Mouse (Mus musculus): Measurements from ENCODE around the gene Hps3. TPM values are rescaled to one million over a fixed set of nuclear protein-coding genes. Genes with fewer than 3 reads are reported as not detected.
A peak's percentile ranks its signal among the peaks of the same experiment; 100 is the strongest.
"Not testable (repeated sequence)": the region's sequence is repeated elsewhere in the genome, so short reads cannot be mapped to it uniquely, and the experiment has no call there.

The Hps3 gene
- polyA plus RNA-seq (2011; ENCODE audit: insufficient read length, low read depth, missing spikeins), result 15.1 and 16.5 TPM in 2 replicates

DNA sequence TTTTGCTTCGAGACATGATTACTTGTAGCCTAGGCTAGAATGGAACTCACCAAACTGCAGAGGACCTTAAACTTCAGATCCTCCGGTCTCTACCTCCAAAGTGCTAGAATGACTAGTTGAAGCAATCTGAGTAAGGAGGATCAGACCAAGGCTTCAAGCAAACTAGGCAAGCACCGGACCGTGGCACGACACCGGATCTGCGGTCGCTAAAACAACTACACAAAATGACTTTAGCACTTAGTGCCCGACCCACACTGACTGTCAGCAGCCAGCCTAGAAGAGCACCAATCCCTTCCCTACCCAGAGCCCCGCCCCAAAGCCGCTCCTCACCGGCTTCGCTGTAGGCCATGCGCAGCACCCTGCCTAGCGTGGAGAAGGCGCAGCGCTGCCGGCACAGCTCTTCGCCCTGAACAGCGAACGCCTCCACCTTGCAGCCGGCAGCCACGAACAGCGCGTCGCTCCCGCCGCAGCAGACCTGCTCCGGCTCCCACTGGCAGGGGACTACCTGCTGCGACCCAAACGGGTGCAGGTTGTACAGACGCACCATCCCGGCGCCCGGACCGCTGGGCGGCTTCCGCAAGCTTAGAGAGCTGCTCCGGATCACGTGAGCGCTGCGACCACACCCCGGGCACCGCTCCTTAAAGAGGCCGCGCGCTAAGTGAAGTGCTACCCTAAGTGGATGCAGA, at the start of gene Hps3:
Hps3 (minus strand) TSS at position 597 of the 686 bp plus-strand sequence.
- Histone ChIP-seq H3K4me1 (ENCODE audit: control insufficient read depth, insufficient read depth, low read length) (no peaks in the 10 kb centered on the region), H3K27ac (ENCODE audit: insufficient read depth, low read length) (peak within 1 kb of the TSS; percentile 25; the same call in 1 of the 2 replicates), H3K4me3 (ENCODE audit: insufficient read depth, low read length) (peak within 1 kb of the TSS; percentile 88)
- TF ChIP-seq POLR2A (IDR thresholded peaks at IDR 0.05; ENCODE audit: low read depth, low read length) (peak; percentile 83), CTCF (IDR thresholded peaks at IDR 0.05; ENCODE audit: borderline replicate concordance, insufficient read depth, low read length) (no peak)

- Histone ChIP-seq H3K4me3 (ENCODE audit: insufficient read depth, low read length) (no peak overlapping the region), H3K27ac (ENCODE audit: insufficient read depth, low read length) (no peak overlapping the region), H3K4me1 (ENCODE audit: control insufficient read depth, insufficient read depth, low read length) (no peaks in the 10 kb centered on the region)
- TF ChIP-seq CTCF (IDR thresholded peaks at IDR 0.05; ENCODE audit: borderline replicate concordance, insufficient read depth, low read length) (no peak), POLR2A (IDR thresholded peaks at IDR 0.05; ENCODE audit: low read depth, low read length) (no peak)
Measured at GRCm38 (mm10) chr3:20082161-20082560, 47.0 kb upstream of the Hps3 start.

- no peak overlapping the region for H3K4me3 ChIP-seq (ENCODE audit: insufficient read depth, low read length)
- TF ChIP-seq POLR2A (IDR thresholded peaks at IDR 0.05; ENCODE audit: low read depth, low read length), result no peak
- no peak for TF ChIP-seq CTCF (IDR thresholded peaks at IDR 0.05; ENCODE audit: borderline replicate concordance, insufficient read depth, low read length)
- no peaks in the 10 kb centered on the region for H3K4me1 ChIP-seq (ENCODE audit: control insufficient read depth, insufficient read depth, low read length)
- H3K27ac ChIP-seq (ENCODE audit: insufficient read depth, low read length), result 0 out of 2 replicates have a peak overlapping the region, but pooled peaks have one; percentile 43
Measured at GRCm38 (mm10) chr3:20076145-20077053, 41.3 kb upstream of the Hps3 start.

DNA sequence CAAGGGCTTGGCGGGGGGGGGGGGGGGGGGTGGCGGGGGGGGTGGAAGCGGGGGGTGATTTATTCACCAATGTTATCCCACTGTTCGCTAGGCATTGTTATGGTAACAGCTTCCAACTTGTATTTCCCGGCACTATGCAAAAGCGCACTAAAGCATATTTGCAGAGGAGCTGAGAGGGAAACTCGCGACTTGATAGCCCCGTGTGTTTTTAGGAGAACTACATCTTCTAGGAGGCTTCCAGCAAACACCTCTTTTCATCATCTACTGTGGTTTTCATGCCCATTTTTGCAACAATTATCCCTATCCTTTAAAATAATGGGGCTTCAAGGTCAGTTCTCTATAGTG, 23.1 kb upstream of the Hps3 start:
- no peaks in the 10 kb centered on the region; the same call in 1 of the 2 replicates for H3K4me1 ChIP-seq (ENCODE audit: control insufficient read depth, insufficient read depth, low read length)
- TF ChIP-seq CTCF (IDR thresholded peaks at IDR 0.05; ENCODE audit: borderline replicate concordance, insufficient read depth, low read length), result no peak
- peak overlapping the region; percentile 82 for H3K4me3 ChIP-seq (ENCODE audit: insufficient read depth, low read length)
- H3K27ac ChIP-seq (ENCODE audit: insufficient read depth, low read length), result no peak overlapping the region

GRCm38 (mm10) chr3:20057306-20058196, 22.4 kb upstream of the Hps3 start, which contains the start of gene Hltf:
Hltf (plus strand) TSS chr3:20057811.
- peak within 1 kb of the TSS; percentile 82 for H3K4me3 ChIP-seq (ENCODE audit: insufficient read depth, low read length)
- H3K27ac ChIP-seq (ENCODE audit: insufficient read depth, low read length), result no peak within 1 kb of the TSS
- H3K4me1 ChIP-seq (ENCODE audit: control insufficient read depth, insufficient read depth, low read length), result no peaks in the 10 kb centered on the region; the same call in 1 of the 2 replicates
- TF ChIP-seq CTCF (IDR thresholded peaks at IDR 0.05; ENCODE audit: borderline replicate concordance, insufficient read depth, low read length) (no peak), POLR2A (IDR thresholded peaks at IDR 0.05; ENCODE audit: low read depth, low read length) (peak; percentile 54)

DNA sequence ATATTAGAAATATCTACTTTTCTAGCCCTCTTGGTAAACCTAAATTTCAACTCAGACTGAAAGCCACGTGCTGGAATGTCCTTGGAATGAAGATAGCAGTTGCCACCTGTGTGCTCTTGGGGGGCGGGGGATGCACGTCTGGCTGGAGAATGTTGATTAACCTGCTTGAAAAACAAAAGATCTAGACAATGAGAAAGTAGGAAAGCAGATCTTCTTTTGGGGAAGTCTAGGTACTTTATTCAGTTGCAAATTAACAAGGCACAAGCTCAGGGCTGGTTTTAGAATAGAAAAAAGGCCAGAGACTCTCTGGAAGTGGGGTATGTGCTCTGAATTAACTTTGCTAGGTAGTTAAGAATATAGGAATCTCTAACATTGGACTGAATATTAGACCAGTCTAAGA, 9.6 kb upstream of the Hps3 start:
- H3K4me1 ChIP-seq (ENCODE audit: control insufficient read depth, insufficient read depth, low read length); H3K4me3 ChIP-seq (ENCODE audit: insufficient read depth, low read length); H3K27ac ChIP-seq (ENCODE audit: insufficient read depth, low read length): not testable (repeated sequence)

DNA sequence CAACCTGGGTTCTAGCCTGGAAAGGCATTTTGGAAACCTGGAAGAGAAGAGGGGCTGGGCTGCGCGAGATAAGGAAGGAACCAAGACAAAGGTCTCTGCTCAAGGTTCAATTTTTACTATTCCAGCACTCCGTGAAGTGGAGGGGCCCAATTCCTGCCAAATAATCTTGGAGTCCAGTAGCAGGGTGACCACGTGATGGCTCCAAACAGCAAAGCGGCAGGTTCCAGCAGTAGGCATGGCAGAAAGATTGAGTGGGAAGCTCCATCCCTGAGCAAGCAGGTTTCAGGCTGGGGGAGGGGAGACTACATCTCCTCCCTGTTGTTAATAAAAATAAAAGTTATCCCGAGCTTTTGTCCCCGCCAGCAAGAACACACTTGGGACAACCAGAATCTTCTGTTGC, 6.3 kb upstream of the Hps3 start:
- not testable (repeated sequence) for H3K4me3 ChIP-seq (ENCODE audit: insufficient read depth, low read length); H3K27ac ChIP-seq (ENCODE audit: insufficient read depth, low read length); H3K4me1 ChIP-seq (ENCODE audit: control insufficient read depth, insufficient read depth, low read length)

DNA sequence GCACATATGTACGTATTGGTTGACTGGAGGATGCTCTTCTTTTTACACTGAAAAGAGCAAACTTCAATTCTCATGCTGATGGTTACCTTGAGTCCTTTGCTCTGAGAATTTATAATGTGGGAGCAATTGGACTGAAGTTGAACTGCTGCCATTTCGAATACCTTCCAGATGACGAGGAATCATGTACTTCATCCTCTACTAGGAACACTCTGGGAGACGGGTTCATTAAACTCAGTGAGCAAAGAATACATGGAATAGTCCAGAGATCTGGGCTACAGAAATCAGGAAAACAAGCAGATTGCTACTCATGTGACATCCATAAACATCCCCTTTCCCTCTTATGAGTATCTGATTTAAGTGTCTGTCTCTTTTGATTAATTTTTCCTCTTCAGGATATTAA, 954 bp upstream of the Hps3 start:
- H3K27ac ChIP-seq (ENCODE audit: insufficient read depth, low read length), result no peak overlapping the region
- no peak for TF ChIP-seq POLR2A (IDR thresholded peaks at IDR 0.05; ENCODE audit: low read depth, low read length)
- no peak for TF ChIP-seq CTCF (IDR thresholded peaks at IDR 0.05; ENCODE audit: borderline replicate concordance, insufficient read depth, low read length)
- H3K4me1 ChIP-seq (ENCODE audit: control insufficient read depth, insufficient read depth, low read length), result no peaks in the 10 kb centered on the region
- no peak overlapping the region for H3K4me3 ChIP-seq (ENCODE audit: insufficient read depth, low read length)

DNA sequence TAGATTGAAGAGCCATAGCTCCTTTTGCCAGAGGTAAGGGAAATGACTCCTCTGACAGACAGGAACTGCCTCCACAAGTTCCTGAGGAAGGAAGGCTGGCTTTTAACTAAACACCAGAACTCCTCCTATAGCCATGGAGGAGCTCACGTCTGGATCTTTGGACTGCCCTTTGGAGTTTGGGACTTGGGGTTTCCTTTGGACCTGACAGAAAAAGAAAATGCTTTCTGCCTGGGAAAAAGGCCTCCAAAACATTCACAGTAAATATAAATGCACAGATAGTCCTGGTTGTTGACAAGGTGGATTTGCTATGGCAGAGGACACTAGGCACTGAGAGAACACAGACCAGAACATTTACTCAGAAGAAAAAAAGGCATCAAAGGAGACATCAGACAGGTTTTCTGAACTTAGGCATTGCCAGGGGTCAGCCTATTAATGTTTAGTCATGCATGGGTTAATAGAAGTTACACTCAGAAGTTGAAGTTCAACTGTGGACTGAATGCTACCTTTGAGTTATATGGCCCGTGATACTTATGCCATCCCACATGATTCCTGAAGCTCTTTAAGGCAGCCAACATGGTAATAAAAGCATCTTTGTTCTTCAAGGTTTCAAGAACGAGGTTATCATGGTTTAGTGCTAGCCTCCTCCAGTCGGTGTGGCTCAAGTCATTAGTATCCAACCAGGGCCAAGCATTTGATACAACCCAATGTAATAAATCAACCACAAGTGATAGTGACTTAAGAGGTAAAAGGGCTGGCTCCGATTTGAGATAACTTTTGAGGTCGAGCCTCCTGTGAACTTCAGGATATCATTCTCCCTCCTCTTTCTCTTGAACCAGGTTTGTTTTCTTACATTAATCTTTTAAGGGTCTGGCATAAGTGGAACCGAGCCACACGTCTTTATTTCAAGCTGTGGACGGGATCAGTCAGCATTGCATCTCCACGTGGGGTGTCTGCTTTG, 1.1 kb downstream of the Hps3 start:
- no peak overlapping the region; the same call in 1 of the 2 replicates for H3K27ac ChIP-seq (ENCODE audit: insufficient read depth, low read length)

More for the DNA sequence above, 1.1 kb downstream of the Hps3 start:
- TF ChIP-seq POLR2A (IDR thresholded peaks at IDR 0.05; ENCODE audit: low read depth, low read length) (no peak), CTCF (IDR thresholded peaks at IDR 0.05; ENCODE audit: borderline replicate concordance, insufficient read depth, low read length) (no peak)
- Histone ChIP-seq H3K4me3 (ENCODE audit: insufficient read depth, low read length) (peak overlapping the region; percentile 88), H3K4me1 (ENCODE audit: control insufficient read depth, insufficient read depth, low read length) (no peaks in the 10 kb centered on the region)

All from embryonic fibroblast, embryonic 13.5 days (primary cell).